Mouse (Mus musculus) gastrocnemius, postnatal 14 days (tissue): ENCODE measurements around the gene Gpr18. TPM values are rescaled to one million over a fixed set of nuclear protein-coding genes. Genes with fewer than 3 reads are reported as not detected.

ENCODE experiments used
- DNase-seq: peaks from one replicate; pipeline ENCODE4 v3.0.0; 2021; ENCODE audit warnings: mixed read lengths
- intact Hi-C: fragments of 180-260 bp; cut with DNase I; formaldehyde crosslinking; loops from one replicate; pipeline ENCODE4 v1.15.1; 2025; ENCODE audit warnings: low total_unique reads
- total RNA-seq, 2 experiments: library from RNA; stranded (reverse); gene quantifications; 2 replicates each; pipeline ENCODE4 v1.2.3; 2021

Gene Gpr18
- total RNA-seq, 2 experiments from 2014 or later: not detected

DNA sequence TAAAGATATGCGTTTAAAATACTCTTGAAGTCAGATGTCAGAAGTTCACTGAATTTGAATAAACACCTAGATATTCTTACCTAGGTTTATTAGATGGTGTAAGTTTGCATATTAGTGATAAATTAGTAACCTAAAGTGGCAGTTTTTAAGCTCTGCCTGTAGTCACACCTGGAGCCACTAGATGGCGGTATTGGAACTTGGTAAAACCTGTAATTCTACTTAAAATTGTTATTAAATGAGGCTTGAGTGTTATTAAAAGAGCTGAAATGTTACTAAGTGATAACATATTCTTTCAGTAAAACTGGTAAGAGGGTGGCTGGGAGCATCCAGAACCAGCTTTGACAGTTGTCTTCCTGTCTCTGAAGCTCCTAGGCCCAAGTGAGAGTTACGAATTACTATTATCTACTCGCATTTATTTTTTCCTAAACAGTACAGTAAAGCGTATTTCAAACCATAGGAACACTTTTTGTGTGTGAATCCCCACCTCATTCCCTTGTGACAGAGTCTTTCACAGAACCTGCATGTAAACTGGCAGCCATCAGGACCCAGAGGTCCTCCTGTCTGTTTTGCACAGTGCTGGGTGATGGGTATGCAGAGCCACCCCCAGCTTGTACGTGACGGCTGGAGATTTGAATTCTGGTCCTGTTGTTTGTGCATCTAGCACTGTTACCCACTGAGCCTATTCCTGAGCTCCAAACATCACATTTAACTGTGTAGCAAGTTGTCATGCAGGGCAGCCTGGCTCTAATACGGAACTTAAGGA is 13.0 kb upstream of the Gpr18 start:
- intact Hi-C loops: no loop called here
- DNase-seq: peak; percentile 45

DNA sequence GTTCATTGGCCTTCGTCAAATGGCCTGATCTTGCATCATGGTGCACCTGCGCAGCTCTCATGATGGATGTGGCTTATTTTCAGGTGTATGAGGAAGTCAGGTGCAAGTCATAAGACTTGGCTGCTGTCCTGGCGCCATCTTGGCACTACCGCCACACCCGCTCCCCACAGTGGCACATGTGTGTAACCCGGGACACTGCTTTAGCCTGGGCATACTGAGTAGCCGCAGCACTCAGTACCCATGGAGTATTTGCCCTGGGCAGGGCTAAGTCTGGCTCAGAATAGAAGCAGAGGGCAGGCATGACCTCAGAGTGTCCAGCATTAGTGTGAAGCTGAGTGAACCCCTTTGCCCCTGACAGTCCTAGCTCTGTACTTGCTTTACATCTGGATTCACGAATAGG is 11.9 kb upstream of the Gpr18 start:
- DNase-seq: no peak
- intact Hi-C loops: loop anchor here (2.0 kb wide), 1 partner anchor 131 kb away; no protein-coding TSS in a partner anchor

DNA sequence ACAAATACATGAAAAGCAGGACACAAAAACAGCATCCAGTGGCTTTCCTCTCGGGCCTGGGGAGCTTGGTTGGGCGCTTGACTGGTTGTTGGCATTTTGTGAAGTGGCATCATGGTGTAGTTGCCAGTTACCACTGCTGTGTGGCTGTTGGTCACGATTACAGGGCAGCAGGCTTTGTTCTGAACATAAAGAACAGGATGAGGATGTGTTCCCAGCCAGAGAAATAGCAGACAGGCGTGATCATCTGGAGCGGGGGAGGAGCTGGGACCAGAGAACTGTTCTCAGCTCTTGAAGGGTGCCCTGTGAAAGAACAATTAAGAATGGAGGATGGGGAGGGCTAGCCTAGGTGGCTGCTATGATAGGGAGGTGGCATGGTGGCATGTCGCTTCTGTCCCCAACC is 11.3 kb upstream of the Gpr18 start:
- no peak for DNase-seq
- intact Hi-C loops: loop anchor here (2.0 kb wide), 1 partner anchor 132 kb away; no protein-coding TSS in a partner anchor

DNA sequence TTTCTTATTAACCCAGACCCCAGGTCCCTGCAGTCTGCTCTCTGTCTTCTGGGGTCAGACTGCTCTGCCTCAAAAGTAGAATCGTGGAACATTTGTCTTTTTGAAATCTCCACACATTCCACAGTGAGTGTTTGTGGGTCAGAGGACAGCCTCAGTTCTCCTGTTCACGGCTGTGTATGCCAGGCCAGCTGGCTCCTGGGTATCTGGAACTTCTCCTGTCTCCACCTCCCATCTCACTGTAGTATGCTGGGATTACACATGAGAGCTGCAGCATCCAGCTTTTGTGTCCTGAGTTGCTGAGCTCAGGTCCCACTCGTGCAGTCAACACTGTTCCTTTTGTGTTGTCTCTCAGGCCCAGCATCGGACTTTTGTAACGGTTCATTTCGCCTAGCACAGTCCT is 9.3 kb upstream of the Gpr18 start:
- no peak for DNase-seq
- intact Hi-C loops: no loop called here

DNA sequence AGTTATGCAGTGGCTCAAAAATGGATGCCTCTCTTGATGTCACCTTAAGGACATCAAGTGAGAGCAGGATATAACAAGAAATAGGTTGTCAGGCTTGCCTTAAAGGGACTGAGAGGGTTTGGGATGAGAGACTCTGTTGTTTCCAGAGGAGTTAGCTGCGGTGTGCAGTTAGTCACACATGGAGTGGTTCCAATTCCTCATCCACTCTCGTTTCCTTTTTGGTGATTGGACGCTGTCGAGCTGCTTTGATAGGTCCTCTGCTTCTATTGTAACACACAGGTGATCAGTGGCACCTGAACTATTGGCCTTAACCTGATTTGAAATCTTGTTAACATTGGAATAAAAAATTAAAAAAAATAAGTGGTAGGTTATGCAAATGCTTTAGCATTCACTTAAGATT is 7.2 kb upstream of the Gpr18 start:
- intact Hi-C loops: no loop called here
- no peak for DNase-seq

DNA sequence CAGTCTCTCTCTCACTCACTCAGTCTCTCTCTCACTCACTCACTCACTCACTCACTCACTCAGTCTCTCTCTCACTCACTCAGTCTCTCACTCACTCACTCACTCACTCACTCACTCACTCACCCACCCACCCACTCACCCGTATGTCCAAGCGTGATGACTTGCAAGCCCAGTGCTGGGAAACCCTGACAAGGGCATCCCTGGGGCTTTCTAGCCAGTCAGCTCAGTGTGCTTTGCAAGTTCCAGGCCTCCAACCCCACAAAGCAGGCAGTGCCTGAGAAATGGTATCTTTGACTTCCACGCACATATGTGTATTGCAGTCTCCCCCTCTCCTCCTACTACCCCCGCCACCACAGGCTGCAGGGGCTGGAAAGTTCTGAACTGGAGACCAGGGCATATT is 6.4 kb upstream of the Gpr18 start:
- no peak for DNase-seq
- intact Hi-C loops: no loop called here

DNA sequence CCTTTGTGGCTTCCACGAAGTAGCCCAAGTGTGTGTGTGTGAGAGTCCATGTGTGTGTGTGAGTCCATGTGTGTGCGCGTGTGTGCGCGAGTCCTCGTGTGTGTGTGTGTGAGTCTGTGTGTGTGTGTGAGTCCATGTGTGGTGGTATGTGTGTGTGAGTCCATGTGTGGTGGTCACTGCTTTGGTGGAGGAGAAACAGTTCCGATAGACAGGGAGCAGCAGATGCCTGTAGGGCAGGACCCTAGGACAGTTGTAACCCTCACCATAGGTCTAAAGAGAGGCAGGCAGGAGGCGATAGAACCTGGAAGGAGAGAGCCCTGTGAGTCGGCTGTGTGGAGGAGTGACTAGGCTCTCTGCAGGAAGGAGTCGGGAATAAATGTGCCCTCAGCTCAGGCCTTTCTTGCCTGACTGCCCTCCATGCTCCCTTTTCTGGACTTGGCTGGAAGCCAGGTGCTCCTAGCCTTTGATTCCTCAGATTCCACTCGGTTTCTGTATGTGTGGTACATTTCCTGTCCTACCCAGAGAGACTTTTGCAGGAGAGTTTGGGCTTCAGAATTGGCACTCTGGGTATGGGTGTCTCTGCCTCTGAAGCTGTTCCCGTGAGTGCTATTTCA is 5.0 kb upstream of the Gpr18 start:
- intact Hi-C loops: no loop called here

DNA sequence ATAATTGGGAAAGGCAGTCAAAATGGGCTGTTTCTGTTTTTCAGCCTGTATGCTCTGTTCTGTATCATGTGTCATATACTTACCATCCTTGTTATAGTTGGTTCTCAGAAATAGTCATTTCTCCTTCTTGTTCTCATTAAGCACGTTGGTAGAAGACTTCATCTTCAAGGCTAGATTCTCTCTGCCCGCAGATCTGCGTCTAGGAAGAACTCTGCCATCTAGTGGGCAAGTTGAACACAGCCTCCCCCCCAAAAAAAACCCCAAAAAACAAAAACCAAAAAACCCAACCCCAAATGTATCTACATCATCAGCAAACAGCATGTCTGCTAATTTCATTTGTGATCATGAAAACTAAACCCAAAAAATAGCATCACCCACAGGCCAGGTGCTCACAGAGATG is 4.2 kb upstream of the Gpr18 start:
- intact Hi-C loops: loop anchor here (5.0 kb wide), 1 partner anchor 52 kb away; no protein-coding TSS in a partner anchor
- DNase-seq: no peak

More for the DNA sequence above, 5.0 kb upstream of the Gpr18 start:
- no peak for DNase-seq

DNA sequence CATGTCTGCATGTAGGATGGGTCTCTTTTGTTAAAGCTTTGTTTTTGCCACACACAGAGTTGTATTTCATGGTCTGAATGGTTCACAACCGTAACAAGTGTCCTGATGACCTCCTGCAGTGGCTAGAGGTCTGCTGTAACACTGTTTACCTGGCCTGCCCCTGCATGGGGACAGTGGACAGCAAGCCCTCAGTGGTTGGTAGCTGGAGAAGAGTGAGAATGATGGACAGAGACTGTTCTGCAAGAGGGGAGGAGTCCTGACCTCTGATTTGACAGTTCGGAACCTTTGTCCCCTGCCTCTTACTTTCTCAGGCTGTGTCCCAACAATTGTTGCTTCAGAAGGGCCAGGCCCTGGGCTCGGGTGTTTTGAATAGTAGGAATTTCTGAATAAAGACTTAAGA is 2.7 kb upstream of the Gpr18 start:
- no peak for DNase-seq
- intact Hi-C loops: loop anchor here (5.0 kb wide), 1 partner anchor 51 kb away; no protein-coding TSS in a partner anchor

DNA sequence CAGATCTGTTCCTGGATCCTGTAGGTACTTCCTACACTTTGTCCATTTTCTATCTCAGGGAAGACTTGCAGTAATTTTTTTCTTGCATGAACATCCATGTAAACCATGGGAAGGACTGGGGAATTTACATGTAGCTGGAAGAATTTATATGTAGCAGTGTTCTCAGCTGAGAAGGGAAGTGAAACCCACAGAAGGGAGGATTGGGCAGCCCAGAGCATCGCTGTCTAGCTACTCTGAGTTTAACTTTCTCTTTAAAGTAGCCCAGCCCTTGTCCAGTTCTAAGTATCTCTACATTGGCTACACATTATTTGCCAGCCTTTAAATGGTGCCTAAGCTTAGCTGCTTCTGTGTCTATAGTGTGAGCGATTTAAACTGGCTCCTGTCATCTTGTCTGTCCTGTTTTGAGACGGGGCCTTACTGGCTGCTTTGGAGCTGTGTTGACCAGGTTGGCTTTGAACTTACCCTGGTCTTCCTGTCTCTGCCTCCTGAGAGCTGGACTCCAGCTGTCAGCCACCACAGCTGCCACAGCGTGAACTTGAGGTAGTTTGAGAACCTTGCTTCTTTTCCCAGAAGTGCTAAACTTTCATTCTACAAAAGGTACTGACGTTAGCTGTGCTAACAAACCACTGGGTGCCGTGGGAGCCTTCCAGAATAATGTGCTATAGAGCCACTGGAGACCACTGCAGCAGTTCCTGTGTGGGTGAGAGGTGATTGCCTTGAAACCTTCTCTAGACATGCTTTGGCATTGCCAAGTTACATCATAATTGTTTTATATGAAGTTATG is 922 bp upstream of the Gpr18 start:
- intact Hi-C loops: loop anchor here (5.0 kb wide), 1 partner anchor 49 kb away; no protein-coding TSS in a partner anchor
- DNase-seq: no peak

DNA sequence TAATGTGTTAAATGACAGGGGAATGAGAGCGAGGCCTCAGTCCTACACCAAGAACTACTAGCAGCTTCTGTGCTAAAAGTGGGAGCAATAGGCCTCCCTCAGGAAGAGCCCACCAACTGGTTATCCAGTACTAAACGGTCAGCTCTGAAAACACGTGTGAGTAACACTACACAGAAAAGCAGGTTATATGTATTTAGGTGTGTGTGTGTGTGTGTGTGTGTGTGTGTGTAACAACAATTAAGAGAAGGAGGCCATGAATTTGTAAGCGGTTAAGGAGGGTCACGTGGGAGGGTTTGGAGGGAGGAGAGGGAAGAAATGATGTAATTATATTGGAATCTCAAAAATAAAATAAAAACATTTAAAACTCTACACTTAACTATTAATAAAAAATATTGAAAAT is 438 bp downstream of the Gpr18 start:
- DNase-seq: no peak
- intact Hi-C loops: loop anchor here (5.0 kb wide), 1 partner anchor 48 kb away; no protein-coding TSS in a partner anchor

DNA sequence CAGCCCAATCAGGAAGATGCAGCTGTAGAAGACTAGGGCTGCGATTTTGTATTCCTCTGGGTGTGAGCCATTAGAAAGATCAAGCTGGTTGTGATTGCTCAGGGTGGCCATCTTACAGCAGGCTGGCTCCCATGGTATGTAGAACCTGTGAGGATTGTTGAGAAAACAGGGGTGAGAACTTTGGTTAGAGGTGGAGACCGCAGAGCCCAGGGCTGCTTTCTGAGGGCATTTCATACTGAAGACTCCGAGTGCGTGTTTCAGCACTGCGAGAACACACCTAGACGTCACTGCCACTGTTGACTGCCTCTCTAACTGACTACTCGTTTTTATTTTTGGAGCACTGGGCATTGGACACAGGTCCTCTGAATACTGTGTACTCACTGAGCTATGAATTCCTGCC is 3.1 kb downstream of the Gpr18 start:
- intact Hi-C loops: no loop called here
- no peak for DNase-seq

DNA sequence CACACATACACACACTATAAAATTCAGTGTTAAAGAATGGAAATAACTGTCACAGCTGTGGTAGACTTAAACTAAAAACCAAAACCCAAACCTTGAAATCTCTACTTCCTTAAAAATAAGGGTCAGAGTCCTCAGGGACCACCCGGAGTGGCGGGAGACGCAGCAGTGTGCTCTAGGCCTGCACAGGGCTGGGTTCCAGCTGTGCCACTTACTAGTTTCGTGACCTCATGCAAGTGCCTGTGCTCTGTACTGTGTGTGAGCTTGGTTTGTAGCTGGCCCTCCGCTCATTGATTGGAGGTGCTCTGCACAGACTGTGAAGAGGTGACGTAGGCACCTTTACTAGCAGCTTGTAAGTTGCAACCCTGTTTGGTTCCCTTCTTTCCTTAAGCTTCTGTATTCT is 5.7 kb downstream of the Gpr18 start:
- intact Hi-C loops: no loop called here
- DNase-seq: no peak

DNA sequence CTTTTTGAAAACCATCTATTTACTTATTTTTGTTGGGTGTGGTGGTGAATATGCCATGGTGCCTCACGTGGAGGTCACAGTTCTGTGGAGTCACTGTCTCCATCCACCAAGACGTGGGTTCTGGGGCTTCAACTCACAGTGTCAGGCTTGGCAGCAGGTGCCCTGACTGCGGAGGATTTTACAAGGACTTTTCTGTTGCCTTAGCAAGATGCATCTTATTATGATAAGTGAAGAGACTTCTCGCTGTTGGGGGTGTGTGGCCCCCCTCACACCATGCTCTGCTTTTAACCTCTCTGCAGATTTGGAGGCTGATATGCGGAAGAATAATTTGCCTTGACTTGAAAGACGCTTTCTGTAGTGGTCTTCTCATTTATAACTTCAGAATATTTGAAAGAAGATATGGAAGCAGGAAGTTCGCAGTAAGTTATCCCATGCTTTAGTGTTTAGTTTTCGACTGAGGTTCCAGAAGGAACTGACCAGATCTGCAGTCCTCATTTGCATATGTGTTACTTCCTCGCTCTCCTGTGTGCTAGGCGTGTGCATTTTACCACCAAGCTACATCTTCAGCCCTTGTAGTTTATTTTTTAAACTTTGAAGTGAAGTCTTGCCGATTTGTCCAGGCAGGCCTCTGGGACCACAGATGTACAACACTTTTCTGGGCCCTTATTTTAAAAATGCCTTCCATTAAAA is 8.4 kb downstream of the Gpr18 start:
- intact Hi-C loops: no loop called here
- DNase-seq: no peak

DNA sequence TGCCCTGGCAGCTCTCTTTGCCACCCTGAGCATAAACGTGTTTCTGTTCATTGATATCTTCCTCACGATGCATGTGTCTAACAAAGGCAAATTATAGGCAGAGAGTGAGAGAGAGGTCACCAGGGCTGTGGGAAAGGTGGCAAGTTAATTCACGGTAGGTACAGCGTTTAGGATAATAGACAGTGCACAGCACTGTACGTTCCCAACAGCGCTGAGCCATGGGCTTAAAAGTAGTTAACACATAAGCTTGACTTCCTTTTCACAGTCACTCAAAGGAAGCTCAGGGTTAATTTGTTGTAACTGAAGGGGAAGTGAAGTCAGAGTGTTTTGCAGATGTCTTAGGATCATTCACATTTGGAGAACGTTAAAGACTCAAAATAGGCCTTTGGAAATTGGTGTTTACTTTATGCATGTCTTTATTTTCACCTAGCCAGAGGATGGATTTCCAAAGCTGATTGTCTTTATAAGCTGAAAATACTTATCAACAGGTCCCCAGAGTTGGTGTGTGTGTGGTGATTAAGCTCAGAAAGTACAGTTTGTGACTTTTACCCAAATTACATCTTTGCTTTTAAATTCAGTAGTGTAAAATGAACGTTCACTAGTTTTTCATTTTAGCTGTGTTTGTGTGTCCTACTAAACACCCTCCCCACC is 9.1 kb downstream of the Gpr18 start:
- intact Hi-C loops: no loop called here
- DNase-seq: no peak

DNA sequence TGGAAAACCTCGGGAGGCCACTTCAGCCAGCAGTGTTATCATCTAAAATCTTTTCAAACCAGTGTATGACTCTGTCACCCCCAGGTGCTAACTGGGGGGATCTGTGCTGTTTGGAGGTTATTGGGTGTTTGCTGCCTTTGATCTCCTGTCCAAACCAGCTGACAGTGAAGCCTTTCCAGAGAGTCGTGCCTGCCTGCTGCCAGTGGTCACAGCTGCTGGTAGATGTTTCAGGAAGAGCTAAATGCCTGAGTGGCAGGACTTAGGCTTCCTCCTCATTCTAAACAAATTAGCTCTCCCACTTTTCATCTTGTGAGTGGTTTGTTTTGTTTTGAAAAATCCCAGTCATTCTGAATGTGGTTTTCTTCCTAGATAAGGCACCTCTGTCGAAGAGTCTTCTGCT is 10.8 kb downstream of the Gpr18 start:
- intact Hi-C loops: no loop called here
- DNase-seq: no peak

DNA sequence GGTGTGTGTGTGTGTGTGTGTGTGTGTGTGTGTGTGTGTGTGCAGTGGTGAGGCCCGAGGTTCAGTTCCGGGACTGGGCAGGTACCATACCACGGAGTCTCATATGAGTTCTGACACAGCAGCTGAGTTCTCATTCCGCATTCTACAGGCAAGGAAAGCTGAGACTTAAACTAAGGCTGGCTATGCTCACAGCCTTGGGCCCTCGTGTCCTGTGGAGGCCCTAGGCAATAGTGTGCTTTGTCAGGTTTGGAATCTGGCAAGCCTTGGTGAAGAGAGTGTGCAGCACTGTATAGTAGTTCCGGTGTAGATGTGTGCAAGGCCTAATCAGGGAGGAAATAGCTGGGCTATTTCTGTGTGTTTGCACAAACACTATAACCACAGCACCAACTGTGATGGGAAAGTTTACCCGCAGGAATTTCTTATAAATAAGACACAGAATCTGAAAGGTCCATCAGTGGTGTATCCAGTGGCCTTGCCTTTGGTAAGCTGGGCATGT is 12.2 kb downstream of the Gpr18 start:
- no peak for DNase-seq
- intact Hi-C loops: no loop called here

DNA sequence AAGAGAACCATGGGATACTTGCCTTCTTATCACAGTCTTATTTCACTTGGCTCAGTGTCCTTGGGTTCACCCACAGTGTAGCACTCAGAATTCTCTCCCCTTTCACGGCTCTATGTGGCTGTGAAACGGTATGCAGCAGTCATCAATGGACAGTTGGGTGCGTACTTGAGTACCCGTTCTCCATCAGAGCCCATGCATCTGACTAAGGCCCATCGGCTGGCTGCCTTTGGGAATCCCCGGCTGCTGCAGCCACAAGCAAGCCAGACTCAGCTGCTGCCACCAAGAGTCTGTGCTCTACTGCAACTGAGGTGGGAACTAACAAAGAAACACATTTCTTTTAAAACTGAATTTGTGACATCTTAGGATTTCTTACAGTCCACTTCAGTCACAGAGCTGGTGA is 14.1 kb downstream of the Gpr18 start:
- no peak for DNase-seq
- intact Hi-C loops: no loop called here

DNA sequence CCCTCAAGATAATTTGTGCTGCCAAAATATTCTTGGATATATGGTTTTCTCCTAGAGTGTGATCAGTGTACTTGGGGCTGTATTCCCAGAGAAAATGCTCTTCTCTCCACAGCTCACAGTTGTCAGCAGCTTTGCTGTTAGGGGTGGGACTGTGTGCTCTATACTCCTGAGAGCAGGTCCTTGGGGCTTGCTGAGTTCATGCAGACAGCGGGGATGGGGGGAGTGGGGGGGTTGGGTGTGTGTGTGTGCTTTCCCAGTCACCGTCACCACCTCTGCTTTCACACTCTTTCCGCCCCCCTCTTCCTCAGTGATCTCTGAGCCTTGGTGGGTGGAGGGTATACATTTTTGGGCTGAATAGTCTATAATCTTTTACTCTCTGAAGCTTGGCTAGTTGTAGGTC is 16.5 kb downstream of the Gpr18 start:
- DNase-seq: no peak
- intact Hi-C loops: no loop called here
